Mouse (Mus musculus): Measurements from ENCODE around the gene Trim10. TPM values are rescaled to one million over a fixed set of nuclear protein-coding genes. Genes with fewer than 3 reads are reported as not detected.

The Trim10 gene
- not detected for polyA plus RNA-seq (2014; fragmentation: Illumina TruSeq; extraction: RNeasy Lipid Tissue Mini Kit (QIAGEN cat#74804); ENCODE audit: low read depth, low replicate concordance)

GRCm38 (mm10) chr17:36869284-36869954 is at the start of gene Trim10:
Gene Trim10 (plus strand): TSS chr17:36869574.

DNA sequence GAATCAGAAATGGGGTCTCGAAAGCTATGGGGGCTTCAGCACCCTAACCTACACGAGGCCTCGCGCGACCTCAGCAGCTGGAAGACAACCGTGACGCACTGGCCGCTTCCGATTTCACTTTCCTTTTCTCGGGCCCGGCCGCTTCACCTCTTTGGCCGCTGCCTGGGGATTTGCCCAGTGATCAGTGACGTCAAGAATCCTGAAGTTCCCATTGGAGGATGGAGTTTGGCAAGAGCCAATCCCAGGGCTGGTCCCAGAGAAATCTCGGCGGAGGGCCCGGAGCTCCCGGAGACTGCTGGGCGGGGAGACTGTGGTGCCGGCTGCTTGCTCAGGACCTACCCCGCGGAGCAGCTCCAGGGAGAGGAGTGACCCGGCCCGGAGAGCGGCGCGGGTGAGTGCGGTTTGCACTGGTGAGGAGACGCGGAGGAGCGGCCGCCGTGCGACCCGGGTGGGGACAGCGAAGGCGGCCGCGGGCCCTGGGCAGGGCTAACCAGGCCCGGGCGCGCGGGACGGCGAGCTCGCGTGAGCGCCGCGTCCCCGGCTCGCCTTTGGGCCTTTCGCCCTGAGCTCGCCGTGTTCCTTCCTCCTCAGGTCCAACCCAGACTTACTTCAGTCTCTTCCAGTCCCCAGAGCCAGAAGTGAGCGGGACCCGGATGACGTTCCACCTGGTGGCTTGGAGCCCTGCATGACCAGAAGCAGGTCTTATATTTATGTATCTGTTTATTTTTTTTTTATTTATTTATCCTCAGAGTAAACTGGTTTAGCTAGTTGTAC is 32.3 kb upstream of the Trim10 start, which contains the start of gene Trim26:
Gene Trim26, plus strand, starts transcription at position 261 of the 774 bp plus-strand sequence.

DNA sequence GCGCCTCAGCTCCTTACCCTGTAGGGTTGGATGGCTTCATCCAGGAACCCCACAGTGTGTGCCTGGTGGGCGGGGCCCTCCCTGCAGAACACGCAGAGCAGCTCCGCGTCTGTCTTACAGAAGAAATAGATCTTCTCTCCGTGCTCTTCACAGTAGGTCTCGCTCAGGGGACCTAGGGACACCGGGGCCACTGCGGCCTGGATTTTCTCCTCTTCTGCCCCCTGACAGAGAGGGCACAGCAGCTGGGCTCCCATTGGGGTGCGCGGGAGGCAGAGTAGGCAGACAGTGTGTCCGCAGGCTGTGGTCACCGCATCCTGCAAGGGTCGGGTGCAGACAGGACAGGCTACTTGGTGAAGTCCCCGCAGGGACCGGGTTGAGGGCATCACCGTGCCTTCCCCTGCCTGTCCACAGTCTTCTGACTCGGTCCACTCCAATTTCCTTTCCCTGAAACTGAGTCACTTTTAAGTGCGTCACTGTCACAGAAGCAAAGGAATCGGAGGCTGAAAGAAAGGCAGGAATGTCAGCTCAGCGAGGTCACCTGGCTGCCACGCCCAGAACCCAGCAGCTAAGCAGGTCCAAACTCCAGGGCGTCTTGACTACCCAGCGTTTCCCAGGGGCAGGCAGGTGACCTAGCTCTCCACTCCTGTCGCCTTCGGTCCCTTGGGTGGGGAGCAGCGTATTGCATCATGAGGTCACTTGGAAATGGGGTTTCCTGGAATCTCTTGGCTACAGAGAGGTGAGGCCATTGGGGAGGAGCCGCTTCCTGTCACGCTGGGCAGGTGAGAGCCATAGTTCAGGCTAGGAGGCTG is 2.5 kb upstream of the Trim10 start, which contains the start of gene Trim15:
Gene Trim15, minus strand, starts transcription at position 492 of the 809 bp plus-strand sequence.

DNA sequence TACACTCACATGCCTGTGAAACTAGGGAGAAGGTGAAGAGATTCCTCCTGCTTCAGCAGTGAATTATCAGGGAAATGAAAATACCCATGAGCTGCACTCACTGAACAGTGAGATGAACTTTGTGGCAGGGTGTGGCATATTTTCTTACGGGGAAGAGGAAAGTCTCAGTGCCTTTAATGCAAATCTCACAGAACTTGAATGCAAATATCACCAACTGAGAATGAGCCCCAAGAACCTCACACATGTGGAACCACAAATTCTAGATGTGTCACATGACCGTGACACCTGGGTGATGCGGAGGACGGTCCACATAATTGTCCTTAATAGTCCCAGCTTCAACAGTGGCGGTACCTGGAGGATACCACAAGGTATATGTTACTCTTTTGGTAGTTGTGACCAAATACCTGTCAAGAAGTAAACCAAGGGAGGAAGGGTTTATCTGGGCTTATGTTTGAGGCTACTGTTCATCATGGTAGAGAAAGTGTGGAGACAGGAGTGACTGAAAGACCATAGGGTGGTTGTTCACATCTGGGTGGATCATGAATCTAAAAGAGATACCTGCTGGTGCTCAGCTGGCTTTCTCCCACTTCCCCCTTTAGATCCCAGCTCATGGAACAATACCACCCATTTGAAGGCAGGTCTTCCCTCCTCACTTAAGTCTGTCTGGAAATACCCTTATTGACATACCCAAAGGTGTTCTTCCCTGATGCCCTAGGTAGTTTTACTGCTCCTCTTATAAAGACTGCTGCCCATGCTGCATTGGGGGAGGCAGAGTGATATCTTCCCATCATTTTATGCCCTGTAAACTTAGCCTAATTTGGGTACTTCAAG is 20.9 kb downstream of the Trim10 start, which contains the start of gene Trim40:
Gene Trim40, minus strand, starts transcription at position 51 of the 831 bp plus-strand sequence.

GRCm38 (mm10) chr17:36897552-36898205 is 28.3 kb downstream of the Trim10 start, which contains the start of gene Trim31:
Gene Trim31 (plus strand): TSS chr17:36898118.

Other genes starting within 250 kb of the Trim10 start
- not detected for gene H2-M9, start 226.9 kb upstream of the Trim10 start, polyA plus RNA-seq (2014; fragmentation: Illumina TruSeq; extraction: RNeasy Lipid Tissue Mini Kit (QIAGEN cat#74804); ENCODE audit: low read depth, low replicate concordance)
- not detected for gene H2-M1, start 197.4 kb upstream of the Trim10 start, polyA plus RNA-seq (2014; fragmentation: Illumina TruSeq; extraction: RNeasy Lipid Tissue Mini Kit (QIAGEN cat#74804); ENCODE audit: low read depth, low replicate concordance)
- not detected for gene H2-M10.5, start 96.7 kb upstream of the Trim10 start, polyA plus RNA-seq (2014; fragmentation: Illumina TruSeq; extraction: RNeasy Lipid Tissue Mini Kit (QIAGEN cat#74804); ENCODE audit: low read depth, low replicate concordance)
- not detected for gene H2-M10.6, start 57.4 kb upstream of the Trim10 start, polyA plus RNA-seq (2014; fragmentation: Illumina TruSeq; extraction: RNeasy Lipid Tissue Mini Kit (QIAGEN cat#74804); ENCODE audit: low read depth, low replicate concordance)
- 17.0 TPM for gene Trim26, start 32.4 kb upstream of the Trim10 start, polyA plus RNA-seq (2014; fragmentation: Illumina TruSeq; extraction: RNeasy Lipid Tissue Mini Kit (QIAGEN cat#74804); ENCODE audit: low read depth, low replicate concordance)
- gene Trim15, start 2.4 kb upstream of the Trim10 start, polyA plus RNA-seq (2014; fragmentation: Illumina TruSeq; extraction: RNeasy Lipid Tissue Mini Kit (QIAGEN cat#74804); ENCODE audit: low read depth, low replicate concordance): 0.32 TPM
- not detected for gene Trim40, start 20.5 kb downstream of the Trim10 start, polyA plus RNA-seq (2014; fragmentation: Illumina TruSeq; extraction: RNeasy Lipid Tissue Mini Kit (QIAGEN cat#74804); ENCODE audit: low read depth, low replicate concordance)
- not detected for gene Trim31, start 28.5 kb downstream of the Trim10 start, polyA plus RNA-seq (2014; fragmentation: Illumina TruSeq; extraction: RNeasy Lipid Tissue Mini Kit (QIAGEN cat#74804); ENCODE audit: low read depth, low replicate concordance)
- gene Rnf39, start 73.3 kb downstream of the Trim10 start, polyA plus RNA-seq (2014; fragmentation: Illumina TruSeq; extraction: RNeasy Lipid Tissue Mini Kit (QIAGEN cat#74804); ENCODE audit: low read depth, low replicate concordance): 0.36 TPM
- 7.4 TPM for gene Ppp1r11, start 82.2 kb downstream of the Trim10 start, polyA plus RNA-seq (2014; fragmentation: Illumina TruSeq; extraction: RNeasy Lipid Tissue Mini Kit (QIAGEN cat#74804); ENCODE audit: low read depth, low replicate concordance)
- 27.4 TPM for gene Znrd1, start 89.0 kb downstream of the Trim10 start, polyA plus RNA-seq (2014; fragmentation: Illumina TruSeq; extraction: RNeasy Lipid Tissue Mini Kit (QIAGEN cat#74804); ENCODE audit: low read depth, low replicate concordance)
- gene Znrd1as, start 89.0 kb downstream of the Trim10 start, polyA plus RNA-seq (2014; fragmentation: Illumina TruSeq; extraction: RNeasy Lipid Tissue Mini Kit (QIAGEN cat#74804); ENCODE audit: low read depth, low replicate concordance): 32.4 TPM
- gene 2410137M14Rik, start 111.7 kb downstream of the Trim10 start, polyA plus RNA-seq (2014; fragmentation: Illumina TruSeq; extraction: RNeasy Lipid Tissue Mini Kit (QIAGEN cat#74804); ENCODE audit: low read depth, low replicate concordance): not detected
- not detected for gene H2-M5, start 120.0 kb downstream of the Trim10 start, polyA plus RNA-seq (2014; fragmentation: Illumina TruSeq; extraction: RNeasy Lipid Tissue Mini Kit (QIAGEN cat#74804); ENCODE audit: low read depth, low replicate concordance)
- gene Zfp57, start 131.6 kb downstream of the Trim10 start, polyA plus RNA-seq (2014; fragmentation: Illumina TruSeq; extraction: RNeasy Lipid Tissue Mini Kit (QIAGEN cat#74804); ENCODE audit: low read depth, low replicate concordance): 1.8 TPM
- gene Mog, start 153.8 kb downstream of the Trim10 start, polyA plus RNA-seq (2014; fragmentation: Illumina TruSeq; extraction: RNeasy Lipid Tissue Mini Kit (QIAGEN cat#74804); ENCODE audit: low read depth, low replicate concordance): not detected
- 20.6 TPM for gene Gabbr1, start 176.4 kb downstream of the Trim10 start, polyA plus RNA-seq (2014; fragmentation: Illumina TruSeq; extraction: RNeasy Lipid Tissue Mini Kit (QIAGEN cat#74804); ENCODE audit: low read depth, low replicate concordance)
- not detected for gene Olfr90, start 218.9 kb downstream of the Trim10 start, polyA plus RNA-seq (2014; fragmentation: Illumina TruSeq; extraction: RNeasy Lipid Tissue Mini Kit (QIAGEN cat#74804); ENCODE audit: low read depth, low replicate concordance)
- not detected for gene Olfr91, start 228.7 kb downstream of the Trim10 start, polyA plus RNA-seq (2014; fragmentation: Illumina TruSeq; extraction: RNeasy Lipid Tissue Mini Kit (QIAGEN cat#74804); ENCODE audit: low read depth, low replicate concordance)